Comparison of ENCODE assay signal across 8 mouse cellular contexts in the genomic region with DNA sequence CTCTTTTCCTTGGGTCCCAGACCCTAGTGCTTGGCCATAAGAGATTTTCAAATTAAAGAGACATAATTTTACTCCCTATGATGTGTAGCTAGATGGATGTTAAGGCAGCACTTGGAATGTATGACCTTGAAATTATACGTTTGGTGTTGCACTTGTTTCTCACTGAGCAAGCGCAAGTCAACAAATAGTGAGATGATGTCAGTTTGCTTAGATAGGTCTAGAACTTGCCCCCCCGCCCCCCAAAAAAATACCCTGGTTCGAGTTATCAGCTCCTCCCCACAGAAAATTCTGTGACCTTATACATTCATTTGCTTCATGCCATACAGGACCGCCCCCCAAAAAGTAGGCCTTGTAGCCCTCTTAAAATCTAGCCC. TPM values are rescaled to one million over a fixed set of nuclear protein-coding genes. Genes with fewer than 3 reads are reported as not detected.
A peak's percentile ranks its signal among the peaks of the same experiment; 100 is the strongest.
DNase-seq lines count a peak whose midpoint lies in the region; ATAC-seq lines count a peak whose summit lies in the region.

No protein-coding gene starts in this region.

- H3K27me3 ChIP-seq in heart, embryonic 16.5 days (ENCODE audit: control insufficient read depth, insufficient read depth, low read length): no peaks in the 10 kb centered on the region
- H3K27me3 ChIP-seq in hindbrain, embryonic 13.5 days: no peaks in the 10 kb centered on the region
- H3K27me3 ChIP-seq in midbrain, embryonic 12.5 days: no peaks in the 10 kb centered on the region

- H3K4me1 ChIP-seq in heart, embryonic 16.5 days (ENCODE audit: control insufficient read depth, insufficient read depth, low read length): peaks cover 48% of the 10 kb centered on the region
- peaks cover 3% of the 10 kb centered on the region; the same call in 1 of the 2 replicates for H3K4me1 ChIP-seq in brown adipose tissue, adult 24 weeks (ENCODE audit: control insufficient read depth, insufficient read depth, insufficient read length, low read length)
- peaks cover 19% of the 10 kb centered on the region for H3K4me1 ChIP-seq in hindbrain, embryonic 13.5 days (replicated peaks)
- peaks cover 40% of the 10 kb centered on the region for H3K4me1 ChIP-seq in midbrain, embryonic 12.5 days

- H3K36me3 ChIP-seq in heart, embryonic 16.5 days (ENCODE audit: control insufficient read depth, insufficient read depth): peaks cover 3% of the 10 kb centered on the region; the same call in 1 of the 2 replicates
- H3K36me3 ChIP-seq in hindbrain, embryonic 13.5 days: peaks cover 13% of the 10 kb centered on the region
- peaks cover 30% of the 10 kb centered on the region; the same call in 1 of the 2 replicates for H3K36me3 ChIP-seq in midbrain, embryonic 12.5 days

- peak overlapping the region; percentile 64 for H3K4me3 ChIP-seq in heart, embryonic 16.5 days (ENCODE audit: low read length)
- H3K4me3 ChIP-seq in brown adipose tissue, adult 24 weeks (ENCODE audit: insufficient read depth, low read depth, low read length): peak overlapping the region; percentile 43
- peak overlapping the region; percentile 48 for H3K4me3 ChIP-seq in hindbrain, embryonic 13.5 days
- H3K4me3 ChIP-seq in midbrain, embryonic 12.5 days: 0 out of 2 replicates have a peak overlapping the region, but pooled peaks have one; percentile 21

- 0 out of 2 replicates have a peak overlapping the region, but pooled peaks have one; percentile 37 for H3K27ac ChIP-seq in heart, embryonic 16.5 days (ENCODE audit: low read length)
- H3K27ac ChIP-seq in brown adipose tissue, adult 24 weeks (replicated peaks; ENCODE audit: low read depth, low read length): no peak overlapping the region
- H3K27ac ChIP-seq in hindbrain, embryonic 13.5 days: peak overlapping the region; percentile 26; the same call in 1 of the 2 replicates
- no peak overlapping the region for H3K27ac ChIP-seq in midbrain, embryonic 12.5 days (replicated peaks)

- peak overlapping the region; percentile 89 for H3K4me2 ChIP-seq in heart, embryonic 16.5 days (ENCODE audit: low read depth, low read length)
- H3K4me2 ChIP-seq in hindbrain, embryonic 13.5 days: peak overlapping the region; percentile 87
- peak overlapping the region; percentile 97 for H3K4me2 ChIP-seq in midbrain, embryonic 12.5 days (replicated peaks)

- no peaks in the 10 kb centered on the region for H3K9me3 ChIP-seq in heart, embryonic 16.5 days (replicated peaks; ENCODE audit: control insufficient read depth, low read length)
- H3K9me3 ChIP-seq in hindbrain, embryonic 13.5 days: no peaks in the 10 kb centered on the region
- no peaks in the 10 kb centered on the region for H3K9me3 ChIP-seq in midbrain, embryonic 12.5 days

- no peak for ATAC-seq in heart, embryonic 16.5 days (replicated peaks; ENCODE audit: extremely low read depth, insufficient read depth, low FRiP score)
- no peak for ATAC-seq in hindbrain, embryonic 13.5 days (ENCODE audit: low FRiP score)
- ATAC-seq in midbrain, embryonic 12.5 days (ENCODE audit: low FRiP score, low read depth): no peak; the same call in none of the 2 replicates

- no peak for DNase-seq in heart, adult 9 months (ENCODE audit: low spot score in 2 of 2)
- DNase-seq in adrenal gland, adult 8-10 months: no peak
- DNase-seq in thymus, postnatal 25 days: no peak
- no peak for DNase-seq in yolk sac, embryonic 10.5 days (ENCODE audit: low spot score)

- peak overlapping the region; percentile 48 for H3K9ac ChIP-seq in heart, embryonic 16.5 days (ENCODE audit: low read length)
- peak overlapping the region; percentile 49; the same call in 1 of the 2 replicates for H3K9ac ChIP-seq in hindbrain, embryonic 13.5 days
- no peak overlapping the region for H3K9ac ChIP-seq in midbrain, embryonic 12.5 days (replicated peaks)

- 52% methylated on average over 5 of the region's 5 CpGs for WGBS in heart, embryonic 16.5 days
- WGBS in hindbrain, embryonic 13.5 days: 59% methylated on average over 5 of the region's 5 CpGs
- WGBS in midbrain, embryonic 12.5 days: 61% methylated on average over 5 of the region's 5 CpGs

RNA-seq across cellular contexts. Expression of a gene that starts 0.6 kb away (rescaled TPM):
- polyA plus RNA-seq in heart, embryonic 16.5 days (2015; fragmentation: Nextera tagmentation; extraction: Ambion mirVana): 18.6 and 23.0 TPM in 2 replicates
- polyA plus RNA-seq in brown adipose tissue, adult 24 weeks (2012; ENCODE audit: insufficient read depth, insufficient read length, missing spikeins): 0.28 and 1.7 TPM in 2 replicates
- 5.9 and 6.0 TPM in 2 replicates for polyA plus RNA-seq in hindbrain, embryonic 13.5 days (2015; fragmentation: Nextera tagmentation; extraction: Ambion mirVana)
- polyA plus RNA-seq in midbrain, embryonic 12.5 days (2016; fragmentation: Nextera tagmentation; extraction: Ambion mirVana): 28.3 and 29.0 TPM in 2 replicates
- total RNA-seq in adrenal gland, adult 8-10 months (2022): under 1 TPM; 0.20 to 0.95 (median 0.72) TPM

RNA-seq across cellular contexts. Expression of a gene that starts 20.6 kb away (rescaled TPM):
- 28.2 and 28.6 TPM in 2 replicates for polyA plus RNA-seq in heart, embryonic 16.5 days (2015; fragmentation: Nextera tagmentation; extraction: Ambion mirVana)
- 3.2 and 5.5 TPM in 2 replicates for polyA plus RNA-seq in brown adipose tissue, adult 24 weeks (2012; ENCODE audit: insufficient read depth, insufficient read length, missing spikeins)
- 17.1 and 20.3 TPM in 2 replicates for polyA plus RNA-seq in hindbrain, embryonic 13.5 days (2015; fragmentation: Nextera tagmentation; extraction: Ambion mirVana)
- polyA plus RNA-seq in midbrain, embryonic 12.5 days (2016; fragmentation: Nextera tagmentation; extraction: Ambion mirVana): 15.5 and 17.3 TPM in 2 replicates
- 10 to 100 TPM; 21.3 to 36.8 (median 30.8) TPM for total RNA-seq in adrenal gland, adult 8-10 months (2022)

RNA-seq across cellular contexts. Expression of a gene that starts 43.6 kb away (rescaled TPM):
- 3.1 and 3.4 TPM in 2 replicates for polyA plus RNA-seq in heart, embryonic 16.5 days (2015; fragmentation: Nextera tagmentation; extraction: Ambion mirVana)
- 5.2 and 5.8 TPM in 2 replicates for polyA plus RNA-seq in brown adipose tissue, adult 24 weeks (2012; ENCODE audit: insufficient read depth, insufficient read length, missing spikeins)
- polyA plus RNA-seq in hindbrain, embryonic 13.5 days (2015; fragmentation: Nextera tagmentation; extraction: Ambion mirVana): 5.0 TPM in 2 replicates
- 4.9 TPM in 2 replicates for polyA plus RNA-seq in midbrain, embryonic 12.5 days (2016; fragmentation: Nextera tagmentation; extraction: Ambion mirVana)
- total RNA-seq in adrenal gland, adult 8-10 months (2022): 10 to 100 TPM; 20.4 to 26.7 (median 23.5) TPM

Comparison
In these comparisons a context has a peak if more than half of its experiments do, and no peak if none do; other contexts are left out.
1. H3K27ac ChIP-seq: peak in heart, embryonic 16.5 days (single experiment) and hindbrain, embryonic 13.5 days (single experiment); none in brown adipose tissue, adult 24 weeks (single experiment) and midbrain, embryonic 12.5 days (single experiment).
2. Peak in every context shown above with its lines, with median percentiles within 50 percentile points of each other: H3K4me2 ChIP-seq and H3K4me3 ChIP-seq.